Mouse (Mus musculus): ENCODE data around the gene Epb41l2. TPM values are rescaled to one million over a fixed set of nuclear protein-coding genes. Genes with fewer than 3 reads are reported as not detected.

Gene Epb41l2
- polyA plus RNA-seq, 1 experiment from 2014 or later, result 17.2 TPM

DNA sequence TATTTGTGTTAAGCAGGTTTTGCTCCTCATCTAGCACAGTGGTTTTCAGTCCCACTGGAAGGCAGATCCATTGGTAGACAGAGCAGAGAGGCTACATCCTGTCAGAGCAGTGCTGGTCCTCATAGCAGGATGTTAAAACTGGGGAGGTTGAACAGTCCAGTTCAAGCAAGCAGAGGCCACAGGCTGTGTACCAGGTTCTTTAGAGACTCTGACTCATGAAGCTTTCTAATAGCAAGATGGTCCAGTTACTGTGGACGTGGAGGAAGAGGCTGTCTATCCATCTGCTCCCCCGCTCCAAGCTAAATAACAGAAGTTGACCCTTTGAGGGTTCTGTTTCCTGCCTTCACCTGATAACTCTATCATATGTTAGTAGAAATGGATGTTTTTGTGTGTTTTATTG, 41.8 kb downstream of the Epb41l2 start:
- Histone ChIP-seq H3K4me2 (ENCODE audit: low read length) (no peak overlapping the region), H3K27ac (ENCODE audit: low read depth, low read length) (no peak overlapping the region), H3K36me3 (ENCODE audit: control insufficient read depth, insufficient read depth, low read length) (no peaks in the 10 kb centered on the region), H3K9ac (ENCODE audit: low read length) (no peak overlapping the region), H3K27me3 (replicated peaks; ENCODE audit: control insufficient read depth, insufficient read depth, low read length) (no peaks in the 10 kb centered on the region), H3K9me3 (replicated peaks; ENCODE audit: control insufficient read depth, low read length) (no peaks in the 10 kb centered on the region), H3K4me1 (ENCODE audit: control insufficient read depth, insufficient read depth, low read length) (peaks cover 8% of the 10 kb centered on the region), H3K4me3 (ENCODE audit: low read depth, low read length) (no peak overlapping the region)
- 79% methylated on average over 2 of the region's 2 CpGs for WGBS
- DNase-seq (ENCODE audit: low spot score) (no peak), ATAC-seq (no peak)

DNA sequence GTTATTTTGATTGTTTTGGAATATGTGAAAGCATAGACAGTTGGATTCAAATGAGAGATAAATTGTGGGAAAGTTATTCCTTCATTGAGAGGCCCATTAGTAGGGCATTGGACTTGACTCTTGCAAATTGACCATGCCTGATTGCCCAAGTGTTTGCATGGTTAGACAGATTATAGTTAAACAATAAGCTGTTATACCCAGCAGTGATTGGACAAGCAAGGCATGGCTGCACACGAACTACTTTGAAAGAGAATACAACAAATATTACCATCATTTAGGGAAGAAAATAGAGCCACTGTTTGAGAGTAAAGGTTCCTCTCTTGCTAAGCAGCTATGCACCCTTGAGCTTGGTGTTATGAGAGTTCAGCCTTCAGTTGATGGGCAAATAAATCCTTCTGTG, 43.3 kb downstream of the Epb41l2 start:
- no peak for ATAC-seq
- H3K27me3 ChIP-seq (replicated peaks; ENCODE audit: control insufficient read depth, insufficient read depth, low read length), result no peaks in the 10 kb centered on the region
- H3K36me3 ChIP-seq (ENCODE audit: control insufficient read depth, insufficient read depth, low read length), result no peaks in the 10 kb centered on the region
- no peak overlapping the region for H3K27ac ChIP-seq (ENCODE audit: low read depth, low read length)
- H3K9ac ChIP-seq (ENCODE audit: low read length), result no peak overlapping the region
- DNase-seq (ENCODE audit: low spot score), result no peak
- WGBS, result 4% methylated on average over 1 of the region's 1 CpGs
- peaks cover 7% of the 10 kb centered on the region for H3K4me1 ChIP-seq (ENCODE audit: control insufficient read depth, insufficient read depth, low read length)
- H3K4me3 ChIP-seq (ENCODE audit: low read depth, low read length), result no peak overlapping the region
- H3K9me3 ChIP-seq (replicated peaks; ENCODE audit: control insufficient read depth, low read length), result no peaks in the 10 kb centered on the region
- H3K4me2 ChIP-seq (ENCODE audit: low read length), result no peak overlapping the region

DNA sequence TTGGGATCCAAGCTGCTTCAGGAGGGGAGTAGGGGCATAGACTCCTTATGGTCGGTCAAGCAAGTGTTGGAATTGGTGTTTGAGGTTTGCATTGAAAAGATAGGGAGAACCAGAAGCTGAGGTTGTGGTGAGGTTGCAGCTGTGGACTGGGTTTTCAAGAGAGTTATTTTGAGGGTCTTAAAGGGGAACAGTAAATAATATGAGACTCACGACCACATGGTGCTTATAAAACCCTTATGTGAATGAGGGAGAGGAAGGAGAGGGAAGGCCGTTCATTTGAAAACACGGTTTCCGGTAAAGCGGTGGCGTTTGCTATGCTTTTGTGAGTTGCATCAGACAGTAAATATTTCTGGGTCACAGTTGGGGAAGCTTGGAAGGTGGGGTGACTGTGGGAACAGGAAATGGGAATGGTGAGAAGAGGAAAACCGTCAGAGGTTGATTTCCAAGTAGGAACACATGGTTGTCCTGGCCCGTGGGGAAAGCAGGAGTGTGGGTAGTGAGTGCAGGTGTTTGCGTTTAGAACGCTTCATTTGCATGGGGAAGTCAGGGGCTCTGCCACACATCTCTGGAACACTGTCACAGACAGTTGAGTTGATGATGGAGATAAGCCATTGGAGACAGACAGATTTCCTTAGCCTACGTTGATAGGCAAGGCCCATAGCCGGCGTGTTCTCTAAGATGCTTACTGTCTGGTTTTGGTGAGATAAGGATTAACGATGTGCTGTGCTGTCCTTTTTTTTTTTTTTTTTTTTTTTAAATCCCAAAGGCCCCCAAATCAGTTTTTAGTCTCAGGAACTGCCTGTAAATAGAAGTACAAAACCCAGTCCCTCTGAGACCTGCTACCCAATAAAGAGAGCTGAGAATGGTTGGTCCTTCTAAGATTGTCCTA, 44.5 kb downstream of the Epb41l2 start:
- DNase-seq (ENCODE audit: low spot score) (no peak), ATAC-seq (no peak)
- WGBS, result 84% methylated on average over 15 of the region's 15 CpGs
- no peak overlapping the region for H3K27ac ChIP-seq (ENCODE audit: low read depth, low read length)
- H3K36me3 ChIP-seq (ENCODE audit: control insufficient read depth, insufficient read depth, low read length), result no peaks in the 10 kb centered on the region
- H3K4me1 ChIP-seq (ENCODE audit: control insufficient read depth, insufficient read depth, low read length), result peaks cover 3% of the 10 kb centered on the region
- H3K4me3 ChIP-seq (ENCODE audit: low read depth, low read length), result no peak overlapping the region
- H3K9me3 ChIP-seq (replicated peaks; ENCODE audit: control insufficient read depth, low read length), result no peaks in the 10 kb centered on the region
- H3K9ac ChIP-seq (ENCODE audit: low read length), result no peak overlapping the region
- no peak overlapping the region for H3K4me2 ChIP-seq (ENCODE audit: low read length)
- no peaks in the 10 kb centered on the region for H3K27me3 ChIP-seq (replicated peaks; ENCODE audit: control insufficient read depth, insufficient read depth, low read length)

DNA sequence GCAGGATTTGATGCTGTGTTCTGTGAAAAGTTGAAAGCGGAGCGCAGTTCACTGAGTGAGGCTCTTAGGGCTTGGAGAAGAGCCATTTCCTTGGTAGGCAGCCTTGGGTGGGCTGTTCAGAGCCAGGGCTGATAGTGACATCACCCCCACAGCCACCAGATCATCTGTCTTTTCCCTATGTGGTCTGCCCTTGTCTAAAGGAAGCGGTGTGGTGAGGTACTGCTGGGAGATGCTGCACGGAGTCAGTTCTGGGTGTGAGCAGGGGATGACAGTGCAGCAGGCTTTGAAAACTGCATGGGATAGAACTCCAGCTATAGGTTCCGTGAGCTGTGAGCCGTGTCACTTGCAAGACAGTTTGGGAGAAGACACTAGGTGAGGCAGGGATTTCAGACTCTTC, 45.1 kb downstream of the Epb41l2 start:
- Histone ChIP-seq H3K4me3 (ENCODE audit: low read depth, low read length) (no peak overlapping the region), H3K4me1 (ENCODE audit: control insufficient read depth, insufficient read depth, low read length) (peaks cover 3% of the 10 kb centered on the region), H3K9me3 (replicated peaks; ENCODE audit: control insufficient read depth, low read length) (no peaks in the 10 kb centered on the region), H3K27me3 (replicated peaks; ENCODE audit: control insufficient read depth, insufficient read depth, low read length) (no peaks in the 10 kb centered on the region), H3K36me3 (ENCODE audit: control insufficient read depth, insufficient read depth, low read length) (no peaks in the 10 kb centered on the region), H3K27ac (ENCODE audit: low read depth, low read length) (no peak overlapping the region), H3K9ac (ENCODE audit: low read length) (no peak overlapping the region), H3K4me2 (ENCODE audit: low read length) (no peak overlapping the region)
- whole genome bisulfite sequencing, result 74% methylated on average over 6 of the region's 6 CpGs
- ATAC-seq (no peak), DNase-seq (ENCODE audit: low spot score) (no peak)

DNA sequence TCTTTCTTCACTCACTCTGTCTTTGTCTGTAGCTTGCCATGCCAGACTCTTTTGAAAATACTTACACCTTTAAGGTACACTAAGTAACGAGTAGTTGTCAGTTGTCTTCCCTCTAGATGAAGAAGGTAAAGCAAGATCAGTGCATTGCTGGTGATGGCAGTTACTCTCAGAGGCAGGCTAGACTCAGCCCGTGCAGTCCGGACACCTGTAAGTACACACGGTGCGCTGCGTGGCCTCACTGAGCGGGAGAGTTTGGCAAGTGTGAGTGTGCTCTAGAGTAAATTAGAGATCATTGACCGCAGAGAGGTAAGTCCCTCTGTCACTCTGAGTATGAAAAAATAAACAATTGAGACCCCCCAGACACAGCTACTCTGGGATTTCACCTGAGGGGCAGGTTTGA, 46.0 kb downstream of the Epb41l2 start:
- no peak overlapping the region for H3K4me3 ChIP-seq (ENCODE audit: low read depth, low read length)

DNA sequence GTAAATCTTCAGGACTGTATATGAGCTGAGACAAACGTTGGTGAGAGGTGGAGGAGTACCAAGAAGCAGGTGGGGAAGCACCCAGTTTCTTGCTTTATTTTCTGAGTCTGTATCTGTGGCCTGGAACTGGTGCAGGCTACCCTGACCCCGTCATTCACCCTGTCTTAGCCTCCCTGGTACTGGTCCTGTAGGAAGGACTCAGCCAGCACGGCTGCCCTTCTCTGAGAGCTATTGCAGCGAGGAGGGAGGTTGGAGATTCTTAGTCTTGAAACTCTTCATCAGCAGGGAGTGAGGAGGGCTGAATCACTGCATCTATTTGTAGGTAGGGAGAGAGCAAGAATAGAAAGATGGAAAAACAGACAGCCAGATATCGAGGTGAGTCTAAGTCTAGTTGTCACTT, 47.1 kb downstream of the Epb41l2 start:
- H3K9ac ChIP-seq (ENCODE audit: low read length), result no peak overlapping the region
- no peaks in the 10 kb centered on the region for H3K9me3 ChIP-seq (replicated peaks; ENCODE audit: control insufficient read depth, low read length)
- no peaks in the 10 kb centered on the region for H3K36me3 ChIP-seq (ENCODE audit: control insufficient read depth, insufficient read depth, low read length)
- no peak overlapping the region for H3K4me2 ChIP-seq (ENCODE audit: low read length)
- H3K4me1 ChIP-seq (ENCODE audit: control insufficient read depth, insufficient read depth, low read length), result no peaks in the 10 kb centered on the region
- ATAC-seq (no peak), DNase-seq (ENCODE audit: low spot score) (no peak)
- no peaks in the 10 kb centered on the region for H3K27me3 ChIP-seq (replicated peaks; ENCODE audit: control insufficient read depth, insufficient read depth, low read length)
- 85% methylated on average over 5 of the region's 5 CpGs for WGBS
- H3K27ac ChIP-seq (ENCODE audit: low read depth, low read length), result no peak overlapping the region
- no peak overlapping the region for H3K4me3 ChIP-seq (ENCODE audit: low read depth, low read length)

More for the DNA sequence above, 46.0 kb downstream of the Epb41l2 start:
- DNase-seq (ENCODE audit: low spot score) (no peak), ATAC-seq (no peak)
- H3K27ac ChIP-seq (ENCODE audit: low read depth, low read length), result no peak overlapping the region
- 91% methylated on average over 8 of the region's 8 CpGs for WGBS
- no peak overlapping the region for H3K4me2 ChIP-seq (ENCODE audit: low read length)
- no peaks in the 10 kb centered on the region for H3K4me1 ChIP-seq (ENCODE audit: control insufficient read depth, insufficient read depth, low read length)
- no peak overlapping the region for H3K9ac ChIP-seq (ENCODE audit: low read length)
- no peaks in the 10 kb centered on the region for H3K36me3 ChIP-seq (ENCODE audit: control insufficient read depth, insufficient read depth, low read length)
- H3K27me3 ChIP-seq (replicated peaks; ENCODE audit: control insufficient read depth, insufficient read depth, low read length), result no peaks in the 10 kb centered on the region
- H3K9me3 ChIP-seq (replicated peaks; ENCODE audit: control insufficient read depth, low read length), result no peaks in the 10 kb centered on the region

DNA sequence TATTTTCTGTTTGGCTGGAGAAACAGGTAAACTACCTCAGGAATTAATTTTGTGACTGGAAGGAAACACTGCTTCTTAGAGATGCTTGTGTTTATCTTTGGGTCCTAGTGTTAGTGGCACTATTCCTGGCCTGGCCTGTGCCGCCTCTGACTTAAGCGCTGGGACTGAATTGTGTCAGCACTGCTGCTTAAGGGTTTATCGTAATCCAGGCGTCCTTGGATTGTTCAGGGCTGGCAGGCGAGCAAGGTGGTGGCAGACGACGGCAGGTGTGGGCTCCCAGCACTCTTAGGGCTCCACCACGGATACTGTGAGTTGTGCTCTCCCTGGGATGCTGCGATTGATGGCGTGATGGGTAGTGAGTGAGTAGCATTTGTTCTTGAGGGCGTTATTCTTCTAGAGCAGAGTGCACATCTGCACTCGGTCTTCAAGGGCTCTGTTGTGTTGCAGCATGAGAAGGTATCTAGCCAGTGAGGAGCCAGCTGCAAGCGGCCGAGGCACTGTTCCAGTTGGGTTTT, 48.6 kb downstream of the Epb41l2 start:
- H3K9ac ChIP-seq (ENCODE audit: low read length), result no peak overlapping the region
- no peak overlapping the region for H3K4me3 ChIP-seq (ENCODE audit: low read depth, low read length)
- H3K4me2 ChIP-seq (ENCODE audit: low read length), result no peak overlapping the region
- no peaks in the 10 kb centered on the region for H3K36me3 ChIP-seq (ENCODE audit: control insufficient read depth, insufficient read depth, low read length)
- no peaks in the 10 kb centered on the region for H3K4me1 ChIP-seq (ENCODE audit: control insufficient read depth, insufficient read depth, low read length)
- no peak for ATAC-seq
- no peaks in the 10 kb centered on the region for H3K27me3 ChIP-seq (replicated peaks; ENCODE audit: control insufficient read depth, insufficient read depth, low read length)
- WGBS, result 83% methylated on average over 14 of the region's 14 CpGs
- no peaks in the 10 kb centered on the region for H3K9me3 ChIP-seq (replicated peaks; ENCODE audit: control insufficient read depth, low read length)
- DNase-seq (ENCODE audit: low spot score), result no peak
- no peak overlapping the region for H3K27ac ChIP-seq (ENCODE audit: low read depth, low read length)

DNA sequence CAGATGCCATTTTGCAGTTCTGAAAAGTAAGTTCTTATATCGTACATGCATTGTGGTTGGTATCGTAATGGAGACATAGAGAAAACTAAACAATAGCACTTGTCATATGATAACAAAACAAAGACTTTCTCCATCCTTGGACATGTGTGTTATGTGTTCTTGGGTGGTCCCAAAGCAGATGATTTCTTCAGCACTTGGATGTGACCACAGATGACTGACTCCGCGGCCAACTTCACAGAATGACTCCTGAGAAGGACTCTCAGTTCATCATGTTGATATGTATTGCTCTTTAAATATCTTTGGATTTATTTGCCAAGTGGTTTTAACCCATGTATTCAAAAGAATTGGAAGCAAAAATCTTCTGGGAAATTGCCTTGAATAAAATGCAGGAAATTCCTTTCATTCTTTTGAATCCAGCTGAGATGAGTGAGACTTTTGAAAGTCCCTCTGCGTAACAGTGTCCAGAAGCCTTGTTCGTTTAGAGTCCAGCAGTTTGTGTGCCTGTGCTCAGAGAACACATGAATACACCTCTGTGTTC, 52.3 kb downstream of the Epb41l2 start:
- WGBS, result 85% methylated on average over 6 of the region's 6 CpGs

DNA sequence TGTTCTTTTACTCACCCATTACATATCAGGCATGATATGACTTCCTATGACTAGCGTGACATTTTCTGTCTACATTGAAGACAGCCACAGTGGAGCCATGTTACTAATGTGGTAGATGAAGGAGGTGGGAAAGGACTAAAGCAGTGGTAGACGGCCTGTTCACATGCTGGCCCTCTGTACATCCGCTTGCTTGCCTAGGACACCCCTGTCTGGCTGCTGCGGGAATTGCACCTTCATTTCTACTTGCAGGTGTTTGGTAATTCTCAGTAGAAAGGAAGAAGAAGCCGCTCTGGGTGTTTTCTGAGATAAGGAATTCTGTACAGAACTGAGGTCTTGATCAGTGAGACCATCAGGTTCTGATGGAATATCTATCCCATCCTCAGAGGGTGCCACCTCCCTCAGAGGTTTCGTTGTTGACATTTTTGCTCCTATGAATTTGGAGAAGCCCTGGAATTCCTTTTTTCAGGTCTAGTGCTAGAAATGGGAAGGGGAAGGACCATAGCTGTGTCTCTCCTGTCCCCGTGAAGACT, 55.7 kb downstream of the Epb41l2 start:
- H3K4me1 ChIP-seq (ENCODE audit: control insufficient read depth, insufficient read depth, low read length), result no peaks in the 10 kb centered on the region
- H3K27ac ChIP-seq (ENCODE audit: low read depth, low read length), result no peak overlapping the region
- no peaks in the 10 kb centered on the region for H3K36me3 ChIP-seq (ENCODE audit: control insufficient read depth, insufficient read depth, low read length)
- H3K9ac ChIP-seq (ENCODE audit: low read length), result no peak overlapping the region
- no peak overlapping the region for H3K4me3 ChIP-seq (ENCODE audit: low read depth, low read length)
- ATAC-seq, result no peak
- WGBS, result 81% methylated on average over 7 of the region's 7 CpGs
- H3K4me2 ChIP-seq (ENCODE audit: low read length), result no peak overlapping the region
- no peaks in the 10 kb centered on the region for H3K27me3 ChIP-seq (replicated peaks; ENCODE audit: control insufficient read depth, insufficient read depth, low read length)
- H3K9me3 ChIP-seq (replicated peaks; ENCODE audit: control insufficient read depth, low read length), result no peaks in the 10 kb centered on the region
- no peak for DNase-seq (ENCODE audit: low spot score)

More for the DNA sequence above, 52.3 kb downstream of the Epb41l2 start:
- H3K4me3 ChIP-seq (ENCODE audit: low read depth, low read length), result no peak overlapping the region
- DNase-seq (ENCODE audit: low spot score), result no peak
- no peaks in the 10 kb centered on the region for H3K4me1 ChIP-seq (ENCODE audit: control insufficient read depth, insufficient read depth, low read length)
- no peak overlapping the region for H3K27ac ChIP-seq (ENCODE audit: low read depth, low read length)
- H3K4me2 ChIP-seq (ENCODE audit: low read length), result no peak overlapping the region
- ATAC-seq, result no peak
- no peaks in the 10 kb centered on the region for H3K9me3 ChIP-seq (replicated peaks; ENCODE audit: control insufficient read depth, low read length)
- H3K36me3 ChIP-seq (ENCODE audit: control insufficient read depth, insufficient read depth, low read length), result no peaks in the 10 kb centered on the region
- no peak overlapping the region for H3K9ac ChIP-seq (ENCODE audit: low read length)
- H3K27me3 ChIP-seq (replicated peaks; ENCODE audit: control insufficient read depth, insufficient read depth, low read length), result no peaks in the 10 kb centered on the region

Measured in forebrain, embryonic 14.5 days (tissue).